Mouse (Mus musculus) olfactory bulb, adult 2 months (tissue): ENCODE measurements around the gene Hsd3b7. TPM values are rescaled to one million over a fixed set of nuclear protein-coding genes. Genes with fewer than 3 reads are reported as not detected.
A peak's percentile ranks its signal among the peaks of the same experiment; 100 is the strongest.

Source experiments
- H3K27ac ChIP-seq: fragments of 200-500 bp; 2 replicates; pipeline ENCODE4 v1.5.1; 2012; ENCODE audit warnings: low read depth, low read length; ENCODE audit not compliant: insufficient read depth
- H3K4me1 ChIP-seq: fragments of 200-500 bp; 2 replicates; pipeline ENCODE4 v1.6.1; 2012; ENCODE audit warnings: low read length; ENCODE audit not compliant: control insufficient read depth, insufficient read depth
- H3K4me3 ChIP-seq: fragments of 200-500 bp; 2 replicates; pipeline ENCODE4 v1.5.1; 2012; ENCODE audit warnings: mild to moderate bottlenecking, low read depth, low read length, moderate library complexity; ENCODE audit not compliant: insufficient read depth
- CTCF ChIP-seq: fragments of 200-500 bp; IDR thresholded peaks from 2 replicates; pipeline ENCODE4 v1.5.1; 2012; ENCODE audit warnings: low read depth, mild to moderate bottlenecking, low read length, moderate library complexity; ENCODE audit not compliant: insufficient read depth
- POLR2A ChIP-seq: fragments of 200-500 bp; IDR thresholded peaks from 2 replicates; pipeline ENCODE4 v1.6.1; 2012; ENCODE audit warnings: mild to moderate bottlenecking, low read depth, low read length, moderate library complexity; ENCODE audit not compliant: insufficient read depth
- WGBS: fragments of 180-500 bp; shearing (Covaris S2); methylation state at CpG from one replicate; pipeline ENCODE4 v1.1.7; 2018; 5-methylcytosine and 5-hydroxymethylcytosine counted together
- polyA plus RNA-seq: library from polyadenylated mRNA; stranded (reverse); fragments of >200 nt; gene quantifications from 2 replicates; pipeline ENCODE4 v1.2.4, GENCODE M21; 2012; ENCODE audit warnings: low replicate concordance; ENCODE audit not compliant: missing spikeins, insufficient read depth, insufficient read length

Hsd3b7 gene
- polyA plus RNA-seq, 1 experiment, result not detected

GRCm38 (mm10) chr7:127797076-127797845 lies 3.1 kb upstream of the Hsd3b7 start:
- H3K27ac ChIP-seq, result no peak overlapping the region
- 91% methylated on average over 23 of the region's 23 CpGs for WGBS
- peaks cover 18% of the 10 kb centered on the region for H3K4me1 ChIP-seq
- no peak overlapping the region for H3K4me3 ChIP-seq
- TF ChIP-seq CTCF, result no peak
- no peak for TF ChIP-seq POLR2A

GRCm38 (mm10) chr7:127798591-127798990 lies 1.8 kb upstream of the Hsd3b7 start:
- no peak overlapping the region for H3K4me3 ChIP-seq
- no peak overlapping the region for H3K27ac ChIP-seq
- TF ChIP-seq POLR2A, result no peak
- no peak for TF ChIP-seq CTCF
- 89% methylated on average over 4 of the region's 4 CpGs for WGBS
- H3K4me1 ChIP-seq, result peaks cover 19% of the 10 kb centered on the region

- 85% methylated on average over 13 of the region's 13 CpGs for WGBS
- no peak for TF ChIP-seq POLR2A
- TF ChIP-seq CTCF, result no peak
- H3K4me3 ChIP-seq, result no peak overlapping the region
- peaks cover 22% of the 10 kb centered on the region for H3K4me1 ChIP-seq
- H3K27ac ChIP-seq, result no peak overlapping the region
Observed at GRCm38 (mm10) chr7:127799211-127799610, 1.2 kb upstream of the Hsd3b7 start.

DNA sequence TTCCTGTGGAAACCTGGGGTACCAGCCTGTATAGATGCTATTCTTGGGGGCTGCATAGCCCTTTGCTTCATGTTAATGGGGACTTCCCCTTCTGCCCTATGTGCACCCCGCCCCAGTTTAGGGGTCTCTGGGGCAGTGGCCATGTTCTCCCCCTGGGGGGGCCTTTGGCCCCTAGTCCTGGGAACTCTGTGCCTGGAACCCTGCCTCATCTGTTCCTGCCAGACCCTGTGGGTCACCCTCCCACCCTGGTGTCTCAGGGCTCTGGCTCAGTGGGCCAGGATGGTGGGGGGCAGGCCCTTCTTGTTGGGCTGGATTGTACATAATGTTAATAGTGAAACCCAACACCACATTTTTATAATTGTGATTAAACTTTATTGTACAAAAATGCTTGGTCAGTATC lies 666 bp upstream of the Hsd3b7 start:
- WGBS, result 95% methylated on average over 1 of the region's 1 CpGs
- Histone ChIP-seq H3K27ac (no peak overlapping the region), H3K4me3 (no peak overlapping the region), H3K4me1 (peaks cover 27% of the 10 kb centered on the region)
- no peak for TF ChIP-seq POLR2A
- TF ChIP-seq CTCF, result no peak

- 77% methylated on average over 8 of the region's 8 CpGs for WGBS
- peaks cover 27% of the 10 kb centered on the region for H3K4me1 ChIP-seq
- TF ChIP-seq POLR2A (no peak), CTCF (no peak)
- peak overlapping the region; percentile 42 for H3K27ac ChIP-seq
- no peak overlapping the region for H3K4me3 ChIP-seq
Observed at GRCm38 (mm10) chr7:127801010-127801621, 712 bp downstream of the Hsd3b7 start.

DNA sequence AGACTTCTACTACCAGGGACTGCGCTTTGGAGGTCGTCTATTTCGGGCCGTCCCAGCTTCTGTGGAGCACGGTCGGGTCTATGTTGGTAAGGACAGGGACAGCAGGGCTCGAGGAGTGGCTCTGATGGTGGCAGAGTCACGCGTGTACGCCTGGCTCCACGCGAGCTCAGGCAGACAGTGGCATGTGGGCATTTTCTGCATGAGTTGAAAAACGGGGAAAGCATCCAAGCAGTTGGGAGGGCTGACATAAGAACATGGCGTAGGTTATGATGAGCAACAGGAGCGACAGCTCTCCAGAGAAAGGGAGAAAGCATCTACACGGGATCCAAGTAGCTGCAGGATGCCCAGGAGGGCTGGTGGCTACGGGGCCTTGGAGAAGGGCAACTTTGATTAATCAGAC lies 1.9 kb downstream of the Hsd3b7 start:
- Histone ChIP-seq H3K4me3 (no peak overlapping the region), H3K4me1 (peaks cover 27% of the 10 kb centered on the region), H3K27ac (no peak overlapping the region; the same call in 1 of the 2 replicates)
- TF ChIP-seq CTCF, result no peak
- no peak for TF ChIP-seq POLR2A
- 82% methylated on average over 17 of the region's 17 CpGs for WGBS

DNA sequence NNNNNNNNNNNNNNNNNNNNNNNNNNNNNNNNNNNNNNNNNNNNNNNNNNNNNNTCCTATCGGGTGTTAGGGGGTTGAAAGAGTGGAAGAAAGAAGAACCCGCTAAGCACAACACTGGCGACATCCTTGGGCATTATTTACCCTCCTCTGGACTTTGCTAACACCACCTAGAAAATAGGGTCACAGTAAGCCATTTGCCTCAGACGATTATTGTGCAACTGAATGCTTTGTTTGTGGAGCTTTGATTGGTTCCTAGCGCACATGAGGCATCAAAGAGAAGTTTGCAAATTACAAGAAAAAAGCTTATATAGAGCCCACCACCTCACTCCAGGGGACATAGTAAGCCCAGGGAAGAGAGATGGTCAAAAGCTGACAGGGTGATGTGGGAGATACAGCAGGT lies 8.4 kb downstream of the Hsd3b7 start:
- no peak for TF ChIP-seq CTCF
- no peak for TF ChIP-seq POLR2A
- Histone ChIP-seq H3K4me3 (no peak overlapping the region), H3K4me1 (peaks cover 22% of the 10 kb centered on the region), H3K27ac (no peak overlapping the region)
- WGBS, result 49% methylated on average over 5 of the region's 5 CpGs

DNA sequence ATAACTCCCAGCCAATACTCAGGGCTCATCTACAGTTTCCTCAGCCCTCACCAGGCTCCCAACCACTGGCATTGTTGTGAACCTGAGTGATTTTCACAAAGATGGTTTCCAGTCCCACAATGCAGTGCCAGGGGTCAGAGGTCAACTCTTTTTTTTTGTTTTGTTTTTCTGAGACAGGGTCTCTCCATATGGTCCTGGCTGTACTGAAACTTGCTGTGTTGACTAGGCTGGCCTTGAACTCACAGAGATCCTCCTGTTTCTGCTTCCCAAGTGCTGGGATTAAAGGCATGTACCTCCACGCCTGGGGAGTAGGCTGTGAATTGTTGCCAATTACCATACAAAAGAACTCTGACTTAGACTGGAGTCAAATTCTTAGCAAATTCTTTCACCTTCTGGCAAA lies 9.4 kb downstream of the Hsd3b7 start:
- WGBS, result 91% methylated on average over 1 of the region's 1 CpGs
- TF ChIP-seq CTCF, result no peak
- TF ChIP-seq POLR2A, result no peak
- H3K4me3 ChIP-seq, result no peak overlapping the region
- H3K27ac ChIP-seq, result no peak overlapping the region
- peaks cover 23% of the 10 kb centered on the region for H3K4me1 ChIP-seq

DNA sequence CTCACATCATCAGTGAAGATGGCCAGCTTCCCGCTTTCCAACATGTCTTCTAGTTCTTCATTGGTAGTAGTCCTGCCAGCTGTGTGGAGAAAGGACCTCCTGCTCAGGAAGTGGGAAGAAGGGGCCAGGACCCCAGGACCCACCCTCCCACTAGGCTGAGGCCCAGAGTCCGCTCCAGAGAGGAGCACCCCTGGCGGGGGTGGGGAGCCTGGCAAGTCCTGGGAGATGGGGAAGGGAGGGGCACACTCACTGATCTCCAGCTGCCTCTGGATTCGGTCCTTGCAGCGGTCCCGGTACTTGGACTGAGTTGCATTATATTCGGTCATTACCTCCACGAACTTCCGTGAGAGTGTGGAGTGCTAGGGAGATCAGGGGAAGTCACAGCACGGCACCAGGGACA lies 10.2 kb downstream of the Hsd3b7 start:
- WGBS, result 76% methylated on average over 10 of the region's 10 CpGs
- H3K4me1 ChIP-seq, result peaks cover 30% of the 10 kb centered on the region
- no peak overlapping the region for H3K4me3 ChIP-seq
- TF ChIP-seq CTCF (no peak), POLR2A (no peak)
- H3K27ac ChIP-seq, result no peak overlapping the region
